Mouse (Mus musculus) layer of hippocampus, adult 9-11 months (tissue): ENCODE measurements at regions not wholly inside any gene's neighbourhood (a gene's known extent, or its start where the extent isn't known, plus 50 kb on each side); places are given as distances from the start of the nearest gene placed in this dataset.
A peak's percentile ranks its signal among the peaks of the same experiment; 100 is the strongest.

ENCODE experiments used
- DNase-seq: peaks from one replicate; pipeline ENCODE4 v3.0.0; 2022

- DNase-seq, result peak; percentile 68
Observed at GRCm38 (mm10) chr6:32739162-32739745, 151.3 kb upstream of the Plxna4 start.

GRCm38 (mm10) chr6:32728706-32729105, 140.7 kb upstream of the Plxna4 start:
- no peak for DNase-seq

- DNase-seq, result no peak
Observed at GRCm38 (mm10) chr6:32726571-32726970, 138.6 kb upstream of the Plxna4 start.

GRCm38 (mm10) chr6:32717860-32718259, 129.9 kb upstream of the Plxna4 start:
- no peak for DNase-seq

GRCm38 (mm10) chr6:32715137-32715536, 127.1 kb upstream of the Plxna4 start:
- peak; percentile 64 for DNase-seq

GRCm38 (mm10) chr6:32710208-32710607, 122.2 kb upstream of the Plxna4 start:
- no peak for DNase-seq

GRCm38 (mm10) chr6:32709566-32709965, 121.6 kb upstream of the Plxna4 start:
- no peak for DNase-seq

GRCm38 (mm10) chr6:32707417-32707816, 119.4 kb upstream of the Plxna4 start:
- DNase-seq, result no peak

GRCm38 (mm10) chr6:32706376-32706775, 118.4 kb upstream of the Plxna4 start:
- no peak for DNase-seq

GRCm38 (mm10) chr6:32703466-32703865, 115.5 kb upstream of the Plxna4 start:
- no peak for DNase-seq

GRCm38 (mm10) chr6:32702245-32702791, 114.3 kb upstream of the Plxna4 start:
- DNase-seq, result peak; percentile 75

- no peak for DNase-seq
Observed at GRCm38 (mm10) chr6:32699811-32700210, 111.8 kb upstream of the Plxna4 start.

- no peak for DNase-seq
Observed at GRCm38 (mm10) chr6:32697771-32698270, 109.8 kb upstream of the Plxna4 start.

- DNase-seq, result no peak
Observed at GRCm38 (mm10) chr6:32696037-32696436, 108.0 kb upstream of the Plxna4 start.

- no peak for DNase-seq
Observed at GRCm38 (mm10) chr6:32672552-32672951, 84.6 kb upstream of the Plxna4 start.

GRCm38 (mm10) chr6:32659743-32660142, 71.8 kb upstream of the Plxna4 start:
- DNase-seq, result no peak

- DNase-seq, result no peak
Observed at GRCm38 (mm10) chr6:32657378-32657777, 69.4 kb upstream of the Plxna4 start.

- no peak for DNase-seq
Observed at GRCm38 (mm10) chr6:32654188-32654587, 66.2 kb upstream of the Plxna4 start.

GRCm38 (mm10) chr6:32644016-32644415, 56.0 kb upstream of the Plxna4 start:
- DNase-seq, result no peak

- DNase-seq, result no peak
Observed at GRCm38 (mm10) chr6:32638843-32639242, 50.9 kb upstream of the Plxna4 start.
